23 mouse cellular contexts compared by ENCODE assay signal in the genomic region with DNA sequence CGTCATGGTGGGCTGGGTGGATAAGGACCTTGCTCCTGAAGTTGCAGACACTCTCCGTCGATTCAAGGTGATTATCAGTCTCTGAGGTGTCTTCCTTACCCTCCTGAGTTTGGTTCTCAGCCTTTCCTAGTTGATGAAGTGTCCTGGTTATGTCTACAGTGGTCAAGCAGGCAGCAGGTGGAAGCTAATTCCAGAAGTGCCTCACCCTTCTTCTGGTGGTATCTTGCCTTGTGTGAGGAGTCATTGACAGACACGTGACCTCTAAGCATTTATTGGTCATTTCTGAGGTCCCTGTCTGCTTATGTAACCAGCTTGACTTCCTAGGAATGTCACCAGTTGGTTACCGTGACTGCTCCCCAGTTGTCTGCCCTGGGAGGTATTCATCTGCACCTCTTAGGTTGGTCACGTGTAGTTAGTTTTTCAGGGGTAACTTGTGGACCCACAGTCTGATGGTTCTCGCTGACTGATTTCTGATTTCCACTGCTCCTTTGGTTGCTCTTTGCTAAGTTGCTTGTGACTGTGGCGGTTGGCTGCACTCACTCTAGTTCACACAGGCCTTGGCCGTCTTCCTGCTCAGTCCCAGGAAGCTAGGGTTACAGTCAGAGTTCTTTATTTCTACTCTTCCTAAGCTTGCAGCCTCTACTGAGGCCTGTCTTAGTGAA. TPM values are rescaled to one million over a fixed set of nuclear protein-coding genes. Genes with fewer than 3 reads are reported as not detected.
DNase-seq lines count a peak whose midpoint lies in the region; ATAC-seq and TF ChIP-seq lines count a peak whose summit lies in the region.
"Had no signal": no experiment of that assay in that cellular context is flagged by ENCODE, and none has a peak within 500 bp of the region (broad histone marks: within the 10 kb centered on the region; RNA-seq: fewer than 3 reads in every experiment).

No protein-coding gene starts in this region.

- intact Hi-C loops in left cerebral cortex, adult 2 months (cut with DNase I) = no loop called here

- H3K36me3 ChIP-seq in kidney, embryonic 15.5 days = peaks cover 93% of the 10 kb centered on the region
- H3K36me3 ChIP-seq in liver, embryonic 11.5 days (ENCODE audit: control insufficient read depth, insufficient read depth, low read length) = peaks cover 78% of the 10 kb centered on the region
- peaks cover 22% of the 10 kb centered on the region; the same call in 1 of the 2 replicates for H3K36me3 ChIP-seq in hindbrain, embryonic 11.5 days (ENCODE audit: control insufficient read depth, insufficient read depth, low read length)

- ATAC-seq in Patski = peak; percentile 92
- ATAC-seq in kidney, embryonic 15.5 days (replicated peaks; ENCODE audit: low FRiP score) = peak; percentile 70
- no peak for ATAC-seq in liver, embryonic 11.5 days (replicated peaks; ENCODE audit: low FRiP score)
- ATAC-seq in hindbrain, embryonic 11.5 days (ENCODE audit: low FRiP score) = no peak
- ATAC-seq: activated CD4-positive, CD25-positive, alpha-beta regulatory T cell, adult 4 months; forebrain, embryonic 14.5 days; intestine, postnatal 0 days; midbrain, embryonic 15.5 days had no signal

- H3K9ac ChIP-seq in kidney, embryonic 15.5 days = no peak overlapping the region
- no peak overlapping the region for H3K9ac ChIP-seq in liver, embryonic 11.5 days (ENCODE audit: low read depth, low read length)
- no peak overlapping the region for H3K9ac ChIP-seq in hindbrain, embryonic 11.5 days (ENCODE audit: low read depth, low read length)
- H3K9ac ChIP-seq: embryonic facial prominence, embryonic 12.5 days; hindbrain, embryonic 12.5 days; limb, embryonic 12.5 days; lung, embryonic 15.5 days; midbrain, embryonic 15.5 days had no signal

- CTCF ChIA-PET in Patski (lab: Charles Lee) = interaction anchor here (1.0 to 1.5 kb wide), 3 partner anchors 10 to 13 kb away, joined by 3 to 5 read pairs (median 3); a partner anchor contains a TSS

- DNase-seq in Patski (ENCODE audit: low read depth, low spot score) = peak; percentile 79
- DNase-seq in kidney, adult 18-20 months = peak; percentile 44
- peak; percentile 55 to 57 for DNase-seq in kidney, postnatal 36 days
- no peak for DNase-seq in liver, embryonic 11.5 days (ENCODE audit: low spot score)
- DNase-seq in left cerebral cortex, adult 2 months (ENCODE audit: extremely low spot score in 1 of 2, low spot score in 2 of 2) = no peak
- no peak for DNase-seq in hindbrain, embryonic 11.5 days (ENCODE audit: low spot score)
- DNase-seq: adrenal gland, adult 2 months; B cell, adult 2 months; cerebellum, adult 9-10 months; embryo, embryonic 11 days; layer of hippocampus, adult 9-11 months; right cerebral cortex, postnatal 4 days; thymus, postnatal 4 days had no signal

- TF ChIP-seq CTCF in Patski (IDR thresholded peaks at IDR 0.05) = no peak
- no peak for TF ChIP-seq CTCF in left cerebral cortex, adult 2 months (IDR thresholded peaks at IDR 0.05)

- H3K9me3 ChIP-seq in kidney, embryonic 15.5 days (replicated peaks) = no peaks in the 10 kb centered on the region
- H3K9me3 ChIP-seq in liver, embryonic 11.5 days (ENCODE audit: control insufficient read depth, low read length) = no peaks in the 10 kb centered on the region
- no peaks in the 10 kb centered on the region for H3K9me3 ChIP-seq in hindbrain, embryonic 11.5 days (ENCODE audit: control insufficient read depth, low read length)
- H3K9me3 ChIP-seq: embryonic facial prominence, embryonic 12.5 days; hindbrain, embryonic 12.5 days; limb, embryonic 12.5 days; lung, embryonic 15.5 days; midbrain, embryonic 10.5 days; midbrain, embryonic 15.5 days had no signal

- WGBS in kidney, embryonic 15.5 days = 77% methylated on average over 9 of the region's 9 CpGs
- 88% methylated on average over 9 of the region's 9 CpGs for WGBS in liver, embryonic 11.5 days
- 92% methylated on average over 9 of the region's 9 CpGs for WGBS in hindbrain, embryonic 11.5 days

- in situ Hi-C loops in Patski (cut with MboI; ENCODE audit: low pct_unique_long_range_greater_than_20kb) = no loop called here

- no peak overlapping the region for H3K4me3 ChIP-seq in kidney, embryonic 15.5 days (replicated peaks)
- H3K4me3 ChIP-seq in liver, embryonic 11.5 days (ENCODE audit: low read depth, low read length) = no peak overlapping the region
- no peak overlapping the region for H3K4me3 ChIP-seq in left cerebral cortex, adult 2 months
- H3K4me3 ChIP-seq in hindbrain, embryonic 11.5 days (ENCODE audit: low read depth, low read length) = no peak overlapping the region
- H3K4me3 ChIP-seq: embryonic facial prominence, embryonic 12.5 days; hindbrain, embryonic 12.5 days; limb, embryonic 12.5 days; lung, embryonic 15.5 days; midbrain, embryonic 10.5 days; midbrain, embryonic 15.5 days had no signal

- no peaks in the 10 kb centered on the region for H3K4me1 ChIP-seq in kidney, embryonic 15.5 days
- no peaks in the 10 kb centered on the region for H3K4me1 ChIP-seq in liver, embryonic 11.5 days (replicated peaks; ENCODE audit: control insufficient read depth, insufficient read depth, low read length)
- H3K4me1 ChIP-seq in hindbrain, embryonic 11.5 days (replicated peaks; ENCODE audit: control insufficient read depth, insufficient read depth, low read length) = no peaks in the 10 kb centered on the region
- H3K4me1 ChIP-seq: embryonic facial prominence, embryonic 12.5 days; hindbrain, embryonic 12.5 days; limb, embryonic 12.5 days; lung, embryonic 15.5 days; midbrain, embryonic 10.5 days; midbrain, embryonic 15.5 days had no signal

- H3K4me2 ChIP-seq in kidney, embryonic 15.5 days = no peak overlapping the region
- H3K4me2 ChIP-seq in liver, embryonic 11.5 days = no peak overlapping the region
- no peak overlapping the region for H3K4me2 ChIP-seq in hindbrain, embryonic 11.5 days (replicated peaks; ENCODE audit: low read depth, low read length)
- H3K4me2 ChIP-seq: embryonic facial prominence, embryonic 12.5 days; hindbrain, embryonic 12.5 days; limb, embryonic 12.5 days; lung, embryonic 15.5 days; midbrain, embryonic 15.5 days had no signal

- H3K27ac ChIP-seq in kidney, embryonic 15.5 days = peak overlapping the region; percentile 77
- no peak overlapping the region for H3K27ac ChIP-seq in liver, embryonic 11.5 days (ENCODE audit: low read depth, low read length)
- no peak overlapping the region for H3K27ac ChIP-seq in left cerebral cortex, adult 2 months
- no peak overlapping the region for H3K27ac ChIP-seq in hindbrain, embryonic 11.5 days (ENCODE audit: low read depth, low read length)
- H3K27ac ChIP-seq: embryonic facial prominence, embryonic 12.5 days; hindbrain, embryonic 12.5 days; limb, embryonic 12.5 days; lung, embryonic 15.5 days; midbrain, embryonic 10.5 days; midbrain, embryonic 15.5 days had no signal

- POLR2A ChIA-PET in Patski (lab: Charles Lee) = interaction anchor here (0.5 to 1.2 kb wide), 2 partner anchors 14 to 581 kb away, joined by 3 read pairs; no protein-coding TSS in a partner anchor

- H3K27me3 ChIP-seq in Patski = no peaks in the 10 kb centered on the region
- no peaks in the 10 kb centered on the region for H3K27me3 ChIP-seq in kidney, embryonic 15.5 days
- no peaks in the 10 kb centered on the region for H3K27me3 ChIP-seq in liver, embryonic 11.5 days (replicated peaks; ENCODE audit: control insufficient read depth, insufficient read depth, low read length)
- no peaks in the 10 kb centered on the region for H3K27me3 ChIP-seq in hindbrain, embryonic 11.5 days (ENCODE audit: control insufficient read depth, insufficient read depth, low read length)
- H3K27me3 ChIP-seq: embryonic facial prominence, embryonic 12.5 days; hindbrain, embryonic 12.5 days; limb, embryonic 12.5 days; lung, embryonic 15.5 days; midbrain, embryonic 15.5 days had no signal

RNA-seq across cellular contexts. Expression of a gene that starts 13.7 kb away (rescaled TPM):
- 20.5 TPM for polyA plus RNA-seq in Patski (2021)
- polyA plus RNA-seq in kidney, embryonic 15.5 days (2015; fragmentation: Nextera tagmentation; extraction: Ambion mirVana) = 22.9 and 26.8 TPM in 2 replicates
- 18.6 and 19.5 TPM in 2 replicates for polyA plus RNA-seq in liver, embryonic 11.5 days (2014; fragmentation: Nextera tagmentation; extraction: Ambion mirVana)
- total RNA-seq in left cerebral cortex, adult 2 months (2021) = 10 to 100 TPM; 10.2 to 12.2 TPM
- polyA plus RNA-seq in hindbrain, embryonic 11.5 days (2014; fragmentation: Nextera tagmentation; extraction: Ambion mirVana) = 26.0 and 27.8 TPM in 2 replicates

RNA-seq across cellular contexts. Expression of a gene that starts 15.0 kb away (rescaled TPM):
- 26.7 TPM for polyA plus RNA-seq in Patski (2021)
- polyA plus RNA-seq in kidney, embryonic 15.5 days (2015; fragmentation: Nextera tagmentation; extraction: Ambion mirVana) = 33.1 and 36.1 TPM in 2 replicates
- polyA plus RNA-seq in liver, embryonic 11.5 days (2014; fragmentation: Nextera tagmentation; extraction: Ambion mirVana) = 52.5 and 52.7 TPM in 2 replicates
- 10 to 100 TPM; 23.5 to 27.7 TPM for total RNA-seq in left cerebral cortex, adult 2 months (2021)
- 16.7 and 19.7 TPM in 2 replicates for polyA plus RNA-seq in hindbrain, embryonic 11.5 days (2014; fragmentation: Nextera tagmentation; extraction: Ambion mirVana)

RNA-seq across cellular contexts. Expression of a gene that starts 50.1 kb away (rescaled TPM):
- polyA plus RNA-seq in Patski (2021) = 18.1 TPM
- 15.1 and 17.9 TPM in 2 replicates for polyA plus RNA-seq in kidney, embryonic 15.5 days (2015; fragmentation: Nextera tagmentation; extraction: Ambion mirVana)
- 5.2 and 6.1 TPM in 2 replicates for polyA plus RNA-seq in liver, embryonic 11.5 days (2014; fragmentation: Nextera tagmentation; extraction: Ambion mirVana)
- total RNA-seq in left cerebral cortex, adult 2 months (2021) = 10 to 100 TPM; 64.0 to 70.2 TPM
- polyA plus RNA-seq in hindbrain, embryonic 11.5 days (2014; fragmentation: Nextera tagmentation; extraction: Ambion mirVana) = 17.1 and 18.9 TPM in 2 replicates

Comparison
In these comparisons a context has a peak if more than half of its experiments do, and no peak if none do; other contexts are left out.
1. ATAC-seq: peak in Patski (single experiment) and kidney, embryonic 15.5 days (single experiment); none in liver, embryonic 11.5 days (single experiment) and hindbrain, embryonic 11.5 days (single experiment).
2. DNase-seq: peak in Patski (single experiment), kidney, adult 18-20 months (single experiment) and kidney, postnatal 36 days (2 of 2); none in liver, embryonic 11.5 days (single experiment), left cerebral cortex, adult 2 months (0 of 2) and hindbrain, embryonic 11.5 days (single experiment).